Mouse (Mus musculus) heart, embryonic 10.5 days (tissue): ENCODE data around the gene Cnr2. TPM values are rescaled to one million over a fixed set of nuclear protein-coding genes. Genes with fewer than 3 reads are reported as not detected.
A peak's percentile ranks its signal among the peaks of the same experiment; 100 is the strongest.

Source experiments
- DNase-seq: peaks from one replicate; pipeline ENCODE4 v3.0.0-alpha.2; 2017; ENCODE audit warnings: low spot score
- H3K27ac ChIP-seq: fragments of 300-500 bp; sonication (generic); 2 replicates; pipeline ENCODE4 v1.5.1; 2016; ENCODE audit warnings: mild to moderate bottlenecking
- H3K27me3 ChIP-seq: fragments of 300-500 bp; sonication (generic); 2 replicates; pipeline ENCODE4 v1.6.1; 2016; ENCODE audit warnings: mild to moderate bottlenecking; ENCODE audit not compliant: poor library complexity, insufficient read depth, severe bottlenecking
- H3K36me3 ChIP-seq: fragments of 300-500 bp; sonication (generic); 2 replicates; pipeline ENCODE4 v1.6.1; 2016; ENCODE audit warnings: mild to moderate bottlenecking, moderate library complexity
- H3K4me1 ChIP-seq: fragments of 300-500 bp; sonication (generic); 2 replicates; pipeline ENCODE4 v1.6.1; 2016; ENCODE audit warnings: mild to moderate bottlenecking
- H3K4me3 ChIP-seq: fragments of 300-500 bp; sonication (generic); 2 replicates; pipeline ENCODE4 v1.5.1; 2016; ENCODE audit warnings: mild to moderate bottlenecking, moderate library complexity
- H3K9me3 ChIP-seq: fragments of 300-500 bp; sonication (generic); 2 replicates; pipeline ENCODE4 v1.6.1; 2016; ENCODE audit warnings: mild to moderate bottlenecking, moderate library complexity
- WGBS: fragments of 180-500 bp; shearing (Covaris S2); methylation state at CpG from one replicate; pipeline ENCODE4 v1.1.7; 2016; 5-methylcytosine and 5-hydroxymethylcytosine counted together
- polyA plus RNA-seq: library from polyadenylated mRNA; unstranded; fragments of >200 nt; fragmentation: Nextera tagmentation; extraction: Ambion mirVana; gene quantifications from 2 replicates; pipeline ENCODE4 v1.2.1, GENCODE M21; 2016

Gene Cnr2
- polyA plus RNA-seq, 1 experiment from 2014 or later = 1.4 TPM

GRCm38 (mm10) chr4:135898380-135899049 is 3.3 kb downstream of the Cnr2 start:
- WGBS = 32% methylated on average over 9 of the region's 9 CpGs
- peak; percentile 92 for DNase-seq
- H3K9me3 ChIP-seq = no peaks in the 10 kb centered on the region
- H3K4me3 ChIP-seq = no peak overlapping the region
- H3K4me1 ChIP-seq = peaks cover 23% of the 10 kb centered on the region
- H3K36me3 ChIP-seq = no peaks in the 10 kb centered on the region
- peak overlapping the region; percentile 74 for H3K27ac ChIP-seq
- H3K27me3 ChIP-seq = no peaks in the 10 kb centered on the region

GRCm38 (mm10) chr4:135899050-135899448 is 3.9 kb downstream of the Cnr2 start:
- WGBS = 84% methylated on average over 7 of the region's 7 CpGs
- H3K36me3 ChIP-seq = no peaks in the 10 kb centered on the region
- H3K4me1 ChIP-seq = peaks cover 23% of the 10 kb centered on the region
- no peaks in the 10 kb centered on the region for H3K9me3 ChIP-seq
- H3K4me3 ChIP-seq = no peak overlapping the region
- H3K27ac ChIP-seq = no peak overlapping the region
- no peak for DNase-seq
- no peaks in the 10 kb centered on the region for H3K27me3 ChIP-seq

GRCm38 (mm10) chr4:135900008-135900407 is 4.8 kb downstream of the Cnr2 start:
- DNase-seq = no peak
- H3K9me3 ChIP-seq = no peaks in the 10 kb centered on the region
- no peaks in the 10 kb centered on the region for H3K36me3 ChIP-seq
- peaks cover 22% of the 10 kb centered on the region for H3K4me1 ChIP-seq
- H3K27me3 ChIP-seq = 0 out of 2 replicates have a peak, but pooled peaks cover 4% of the 10 kb centered on the region
- H3K4me3 ChIP-seq = no peak overlapping the region
- no peak overlapping the region for H3K27ac ChIP-seq
- WGBS = 77% methylated on average over 5 of the region's 5 CpGs

GRCm38 (mm10) chr4:135902606-135903242 is 7.5 kb downstream of the Cnr2 start:
- Histone ChIP-seq H3K9me3 (no peaks in the 10 kb centered on the region), H3K36me3 (no peaks in the 10 kb centered on the region), H3K4me1 (peaks cover 6% of the 10 kb centered on the region), H3K27ac (no peak overlapping the region), H3K4me3 (no peak overlapping the region), H3K27me3 (0 out of 2 replicates have a peak, but pooled peaks cover 4% of the 10 kb centered on the region)
- no peak for DNase-seq
- WGBS = 87% methylated on average over 4 of the region's 4 CpGs

- H3K27ac ChIP-seq = no peak overlapping the region
- H3K4me1 ChIP-seq = peaks cover 7% of the 10 kb centered on the region
- 80% methylated on average over 1 of the region's 1 CpGs for WGBS
- H3K27me3 ChIP-seq = 0 out of 2 replicates have a peak, but pooled peaks cover 4% of the 10 kb centered on the region
- no peaks in the 10 kb centered on the region for H3K9me3 ChIP-seq
- H3K4me3 ChIP-seq = no peak overlapping the region
- no peak for DNase-seq
- no peaks in the 10 kb centered on the region for H3K36me3 ChIP-seq
These were observed 9.6 kb downstream of the Cnr2 start for GRCm38 (mm10) chr4:135904810-135905209.

GRCm38 (mm10) chr4:135906633-135907032 is 11.4 kb downstream of the Cnr2 start:
- H3K4me3 ChIP-seq = no peak overlapping the region
- no peak for DNase-seq
- 88% methylated on average over 3 of the region's 3 CpGs for WGBS
- peaks cover 17% of the 10 kb centered on the region for H3K4me1 ChIP-seq
- H3K9me3 ChIP-seq = no peaks in the 10 kb centered on the region
- H3K27me3 ChIP-seq = 0 out of 2 replicates have a peak, but pooled peaks cover 4% of the 10 kb centered on the region
- H3K36me3 ChIP-seq = no peaks in the 10 kb centered on the region
- no peak overlapping the region for H3K27ac ChIP-seq

GRCm38 (mm10) chr4:135909326-135910066 is 14.3 kb downstream of the Cnr2 start:
- Histone ChIP-seq H3K9me3 (no peaks in the 10 kb centered on the region), H3K4me1 (peaks cover 22% of the 10 kb centered on the region), H3K4me3 (no peak overlapping the region; the same call in 1 of the 2 replicates), H3K36me3 (no peaks in the 10 kb centered on the region), H3K27ac (no peak overlapping the region), H3K27me3 (0 out of 2 replicates have a peak, but pooled peaks cover 4% of the 10 kb centered on the region)
- no peak for DNase-seq
- WGBS = 19% methylated on average over 13 of the region's 13 CpGs

- 57% methylated on average over 7 of the region's 7 CpGs for WGBS
- DNase-seq = no peak
These were observed 16.3 kb downstream of the Cnr2 start for GRCm38 (mm10) chr4:135911531-135911930.

GRCm38 (mm10) chr4:135912164-135912563 is 17.0 kb downstream of the Cnr2 start:
- H3K4me3 ChIP-seq = no peak overlapping the region
- no peaks in the 10 kb centered on the region for H3K36me3 ChIP-seq
- no peaks in the 10 kb centered on the region for H3K9me3 ChIP-seq
- peaks cover 22% of the 10 kb centered on the region for H3K4me1 ChIP-seq
- peaks cover 4% of the 10 kb centered on the region; the same call in 1 of the 2 replicates for H3K27me3 ChIP-seq
- no peak overlapping the region for H3K27ac ChIP-seq
- no peak for DNase-seq
- 59% methylated on average over 3 of the region's 3 CpGs for WGBS

More at GRCm38 (mm10) chr4:135911531-135911930, 16.3 kb downstream of the Cnr2 start:
- Histone ChIP-seq H3K4me3 (no peak overlapping the region), H3K4me1 (peaks cover 22% of the 10 kb centered on the region), H3K27me3 (no peaks in the 10 kb centered on the region), H3K27ac (no peak overlapping the region), H3K36me3 (no peaks in the 10 kb centered on the region), H3K9me3 (no peaks in the 10 kb centered on the region)

- Histone ChIP-seq H3K36me3 (no peaks in the 10 kb centered on the region), H3K4me1 (peaks cover 22% of the 10 kb centered on the region), H3K27me3 (peaks cover 5% of the 10 kb centered on the region; the same call in 1 of the 2 replicates), H3K4me3 (no peak overlapping the region), H3K27ac (no peak overlapping the region), H3K9me3 (no peaks in the 10 kb centered on the region)
- DNase-seq = no peak
- WGBS = 72% methylated on average over 3 of the region's 3 CpGs
These were observed 17.6 kb downstream of the Cnr2 start for GRCm38 (mm10) chr4:135912835-135913234.

- Histone ChIP-seq H3K4me1 (peaks cover 22% of the 10 kb centered on the region), H3K4me3 (no peak overlapping the region), H3K27me3 (peaks cover 6% of the 10 kb centered on the region), H3K27ac (no peak overlapping the region), H3K9me3 (no peaks in the 10 kb centered on the region), H3K36me3 (no peaks in the 10 kb centered on the region)
- DNase-seq = no peak
- 59% methylated on average over 4 of the region's 4 CpGs for WGBS
These were observed 18.2 kb downstream of the Cnr2 start for GRCm38 (mm10) chr4:135913433-135913832.

GRCm38 (mm10) chr4:135918635-135919279 is 23.6 kb downstream of the Cnr2 start:
- no peak for DNase-seq
- Histone ChIP-seq H3K27me3 (peaks cover 9% of the 10 kb centered on the region), H3K36me3 (0 out of 2 replicates have a peak, but pooled peaks cover 6% of the 10 kb centered on the region), H3K27ac (no peak overlapping the region), H3K4me1 (peaks cover 14% of the 10 kb centered on the region), H3K4me3 (no peak overlapping the region), H3K9me3 (no peaks in the 10 kb centered on the region)
- WGBS = 83% methylated on average over 13 of the region's 13 CpGs
